ENCODE assay signal across 12 mouse cellular contexts in genomic region chr13:37476256-37477053, GRCm38 (mm10).
A peak's percentile ranks its signal among the peaks of the same experiment; 100 is the strongest.
DNase-seq lines count a peak whose midpoint lies in the region; ATAC-seq lines count a peak whose summit lies in the region.
"Had no signal": no experiment of that assay in that cellular context is flagged by ENCODE, and none has a peak within 500 bp of the region (broad histone marks: within the 10 kb centered on the region; RNA-seq: fewer than 3 reads in every experiment).

No protein-coding gene starts in this region.

- peaks cover 11% of the 10 kb centered on the region for H3K4me1 ChIP-seq in midbrain, embryonic 16.5 days (ENCODE audit: control insufficient read depth, insufficient read depth, low read length)
- peaks cover 7% of the 10 kb centered on the region; the same call in 1 of the 2 replicates for H3K4me1 ChIP-seq in midbrain, embryonic 11.5 days (ENCODE audit: control insufficient read depth, insufficient read depth, low read length)

- WGBS in midbrain, embryonic 16.5 days = 51% methylated on average over 13 of the region's 13 CpGs
- WGBS in midbrain, embryonic 11.5 days = 50% methylated on average over 13 of the region's 13 CpGs

- no peaks in the 10 kb centered on the region for H3K9me3 ChIP-seq in midbrain, embryonic 16.5 days (replicated peaks; ENCODE audit: control insufficient read depth, low read length, poor library complexity, severe bottlenecking)
- H3K9me3 ChIP-seq in midbrain, embryonic 11.5 days (ENCODE audit: control insufficient read depth, low read length) = no peaks in the 10 kb centered on the region

- no peak overlapping the region for H3K27ac ChIP-seq in midbrain, embryonic 16.5 days (ENCODE audit: low read length)
- H3K27ac ChIP-seq in midbrain, embryonic 11.5 days (ENCODE audit: low read depth, low read length) = no peak overlapping the region
- H3K27ac ChIP-seq: hindbrain, embryonic 14.5 days had no signal

- no peak overlapping the region for H3K4me3 ChIP-seq in midbrain, embryonic 16.5 days (ENCODE audit: low read depth, low read length)
- H3K4me3 ChIP-seq in midbrain, embryonic 11.5 days (ENCODE audit: low read depth, low read length) = no peak overlapping the region

- DNase-seq in adrenal gland, adult 2 months = peak; percentile 19
- DNase-seq in adrenal gland, adult (ENCODE audit: inconsistent age in 2 of 2, low spot score in 1 of 2) = no peak
- DNase-seq in heart, adult 8-10 months (ENCODE audit: low spot score) = peak; percentile 65
- peak; percentile 56 for DNase-seq in kidney, postnatal 10 days
- DNase-seq in lung, postnatal 14 days = peak; percentile 55
- no peak for DNase-seq in testis, postnatal 10 days (ENCODE audit: low spot score)
- DNase-seq in midbrain, embryonic 11.5 days (ENCODE audit: low spot score, missing footprints) = no peak
- DNase-seq: cerebellum, adult 8-10 months; thymus, postnatal 25 days had no signal

- no peak overlapping the region for H3K4me2 ChIP-seq in midbrain, embryonic 16.5 days (ENCODE audit: low read length)
- H3K4me2 ChIP-seq in midbrain, embryonic 11.5 days = no peak overlapping the region

- no peak overlapping the region for H3K9ac ChIP-seq in midbrain, embryonic 16.5 days (ENCODE audit: low read depth, low read length)
- H3K9ac ChIP-seq in midbrain, embryonic 11.5 days (ENCODE audit: low read length) = no peak overlapping the region
- H3K9ac ChIP-seq: hindbrain, embryonic 14.5 days had no signal

- no peaks in the 10 kb centered on the region for H3K36me3 ChIP-seq in midbrain, embryonic 16.5 days (ENCODE audit: control insufficient read depth, insufficient read depth, low read length)
- H3K36me3 ChIP-seq in midbrain, embryonic 11.5 days (ENCODE audit: control insufficient read depth, insufficient read depth, low read length) = no peaks in the 10 kb centered on the region

- H3K27me3 ChIP-seq in midbrain, embryonic 16.5 days (ENCODE audit: control insufficient read depth, insufficient read depth, low read depth, low read length) = no peaks in the 10 kb centered on the region
- H3K27me3 ChIP-seq in midbrain, embryonic 11.5 days (ENCODE audit: control insufficient read depth, insufficient read depth, low read length) = no peaks in the 10 kb centered on the region; the same call in 1 of the 2 replicates
- H3K27me3 ChIP-seq: Patski had no signal

- ATAC-seq in midbrain, embryonic 16.5 days = no peak
- no peak for ATAC-seq in midbrain, embryonic 11.5 days (ENCODE audit: low FRiP score)
- ATAC-seq: Patski had no signal

Comparison
In these comparisons a context has a peak if more than half of its experiments do, and no peak if none do; other contexts are left out.
1. DNase-seq: peak in adrenal gland, adult 2 months (single experiment), heart, adult 8-10 months (single experiment), kidney, postnatal 10 days (single experiment) and lung, postnatal 14 days (single experiment); none in adrenal gland, adult (0 of 2), testis, postnatal 10 days (single experiment) and midbrain, embryonic 11.5 days (single experiment).